Mouse (Mus musculus) testis, adult 2 months (tissue): ENCODE measurements around the gene BC029722.

ENCODE experiments used
- CTCF ChIP-seq: fragments of 200-500 bp; IDR thresholded peaks from 2 replicates; pipeline ENCODE4 v1.5.1; 2012; ENCODE audit warnings: low read depth, mild to moderate bottlenecking, inconsistent platforms, low read length, moderate library complexity; ENCODE audit not compliant: control insufficient read depth, insufficient read depth, insufficient replicate concordance
- POLR2A ChIP-seq: fragments of 200-500 bp; IDR thresholded peaks from 2 replicates; pipeline ENCODE4 v1.6.1; 2012; ENCODE audit warnings: low read depth, mild to moderate bottlenecking, inconsistent platforms, low read length, moderate library complexity; ENCODE audit not compliant: control insufficient read depth

GRCm38 (mm10) chr2:155794674-155795445, 24.4 kb downstream of the BC029722 start:
- TF ChIP-seq CTCF (no peak), POLR2A (no peak)
